Mouse (Mus musculus) intestine, embryonic 16.5 days (tissue): Measurements from ENCODE around the gene Olfr215. TPM values are rescaled to one million over a fixed set of nuclear protein-coding genes. Genes with fewer than 3 reads are reported as not detected.
"Not testable (repeated sequence)": the region's sequence is repeated elsewhere in the genome, so short reads cannot be mapped to it uniquely, and the experiment has no call there.

Source experiments
- ATAC-seq: fragments of 200-750 bp; cut with Nextera tagmentation; 2 replicates; pipeline ENCODE4 v1.8.0; 2017; ENCODE audit warnings: moderate TSS enrichment, moderate library complexity
- H3K27ac ChIP-seq: fragments of 300-500 bp; sonication (generic); 2 replicates; pipeline ENCODE4 v1.5.1; 2014; ENCODE audit warnings: mild to moderate bottlenecking, low read length
- H3K27me3 ChIP-seq: fragments of 300-500 bp; sonication (generic); replicated peaks from 2 replicates; pipeline ENCODE4 v1.6.1; 2014; ENCODE audit warnings: low read length, control low read depth, mixed read lengths; ENCODE audit not compliant: control insufficient read depth, insufficient read depth
- H3K36me3 ChIP-seq: fragments of 300-500 bp; sonication (generic); 2 replicates; pipeline ENCODE4 v1.6.1; 2014; ENCODE audit warnings: low read length, control low read depth; ENCODE audit not compliant: control insufficient read depth, insufficient read depth
- H3K4me1 ChIP-seq: fragments of 300-500 bp; sonication (generic); 2 replicates; pipeline ENCODE4 v1.6.1; 2014; ENCODE audit warnings: low read length, control low read depth, mixed read lengths; ENCODE audit not compliant: control insufficient read depth, insufficient read depth
- H3K4me2 ChIP-seq: fragments of 300-500 bp; sonication (generic); 2 replicates; pipeline ENCODE4 v1.6.1; 2014; ENCODE audit warnings: low read depth, low read length, control low read depth
- H3K4me3 ChIP-seq: fragments of 300-500 bp; sonication (generic); 2 replicates; pipeline ENCODE4 v1.5.1; 2014; ENCODE audit warnings: mild to moderate bottlenecking, low read length
- H3K9ac ChIP-seq: fragments of 300-500 bp; sonication (generic); 2 replicates; pipeline ENCODE4 v1.6.1; 2014; ENCODE audit warnings: low read depth, low read length
- H3K9me3 ChIP-seq: fragments of 300-500 bp; sonication (generic); 2 replicates; pipeline ENCODE4 v1.6.1; 2016; ENCODE audit warnings: low read length, control low read depth; ENCODE audit not compliant: control insufficient read depth
- WGBS: fragments of 180-500 bp; shearing (Covaris S2); extraction: QIAGEN DNeasy Blood & Tissue Kit; methylation state at CpG from one replicate; pipeline ENCODE4 v1.1.7; 2014; 5-methylcytosine and 5-hydroxymethylcytosine counted together
- polyA plus RNA-seq: library from polyadenylated mRNA; unstranded; fragments of >200 nt; fragmentation: Nextera tagmentation; extraction: Ambion mirVana; gene quantifications from 2 replicates; pipeline ENCODE4 v1.2.1, GENCODE M21; 2015

Gene Olfr215
- polyA plus RNA-seq, 1 experiment from 2014 or later, result not detected

DNA sequence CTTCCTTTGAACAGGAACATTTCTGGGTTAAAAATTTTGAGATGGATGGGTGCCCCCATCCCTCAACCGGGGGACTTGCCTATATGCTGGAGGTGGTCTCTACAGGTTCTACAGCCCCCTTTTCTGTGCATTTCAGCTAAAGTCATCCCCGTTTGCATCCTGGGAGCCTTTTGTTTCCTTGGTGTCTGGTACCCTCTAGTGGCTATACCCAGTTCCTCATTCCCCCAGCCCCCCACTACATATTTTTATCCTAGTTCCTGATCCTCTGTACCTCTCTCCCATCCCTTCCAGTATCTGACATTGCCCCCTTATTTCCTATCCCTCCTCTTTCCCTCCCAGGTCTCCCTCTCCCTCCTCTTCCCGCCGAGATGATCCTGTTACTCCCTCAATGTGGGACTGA, 23.2 kb upstream of the Olfr215 start:
- H3K27me3 ChIP-seq, result no peaks in the 10 kb centered on the region
- H3K9ac ChIP-seq, result no peak overlapping the region
- ATAC-seq, result no peak
- 42% methylated on average over 4 of the region's 4 CpGs for WGBS
- no peaks in the 10 kb centered on the region for H3K4me1 ChIP-seq
- H3K4me3 ChIP-seq, result no peak overlapping the region
- H3K9me3 ChIP-seq, result no peaks in the 10 kb centered on the region
- H3K4me2 ChIP-seq, result no peak overlapping the region
- no peak overlapping the region for H3K27ac ChIP-seq
- no peaks in the 10 kb centered on the region for H3K36me3 ChIP-seq

DNA sequence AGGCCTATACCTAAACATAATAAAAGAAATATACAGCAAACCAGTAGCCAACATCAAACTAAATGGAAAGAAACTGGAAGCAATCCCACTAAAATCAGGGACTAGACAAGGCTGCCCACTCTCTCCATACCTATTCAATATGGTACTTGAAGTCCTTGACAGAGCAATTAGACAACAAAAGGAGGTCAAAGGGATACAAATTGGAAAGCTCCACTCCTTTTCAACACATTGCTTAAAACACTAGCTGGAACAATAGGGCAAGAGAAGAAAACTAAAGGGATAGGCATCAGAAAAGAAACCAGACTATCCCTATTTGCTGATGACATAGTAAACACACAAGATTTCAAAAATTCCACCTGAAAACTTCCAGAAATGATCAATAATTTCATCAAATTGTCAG, 17.0 kb upstream of the Olfr215 start:
- not testable (repeated sequence) for H3K27me3 ChIP-seq, ATAC-seq, H3K4me2 ChIP-seq, H3K4me1 ChIP-seq, H3K36me3 ChIP-seq, H3K9me3 ChIP-seq, H3K4me3 ChIP-seq, H3K27ac ChIP-seq, H3K9ac ChIP-seq

DNA sequence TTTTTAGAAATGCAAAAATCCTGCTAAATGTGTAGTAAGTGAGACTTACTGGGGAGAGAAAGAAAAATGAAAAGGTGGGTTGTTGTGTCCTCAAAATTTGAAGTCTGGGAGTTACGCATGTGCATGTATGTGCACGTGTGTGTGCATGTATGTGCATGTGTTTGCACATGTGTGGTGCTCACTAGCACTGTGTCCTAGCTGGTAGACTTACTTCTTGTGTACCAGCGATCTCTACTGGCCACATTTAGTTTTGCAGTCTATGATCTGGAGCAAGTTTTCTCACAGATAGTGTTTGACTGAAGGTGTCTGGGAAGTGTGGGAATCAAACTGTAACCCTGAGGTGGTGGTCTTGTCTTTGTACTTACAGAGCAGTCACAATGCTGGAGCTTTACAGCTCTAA, 14.2 kb downstream of the Olfr215 start:
- Histone ChIP-seq H3K36me3 (no peaks in the 10 kb centered on the region), H3K9me3 (no peaks in the 10 kb centered on the region), H3K4me3 (no peak overlapping the region), H3K9ac (no peak overlapping the region), H3K4me2 (no peak overlapping the region), H3K4me1 (no peaks in the 10 kb centered on the region), H3K27ac (no peak overlapping the region), H3K27me3 (no peaks in the 10 kb centered on the region)
- ATAC-seq, result no peak
- WGBS, result 38% methylated on average over 3 of the region's 3 CpGs

DNA sequence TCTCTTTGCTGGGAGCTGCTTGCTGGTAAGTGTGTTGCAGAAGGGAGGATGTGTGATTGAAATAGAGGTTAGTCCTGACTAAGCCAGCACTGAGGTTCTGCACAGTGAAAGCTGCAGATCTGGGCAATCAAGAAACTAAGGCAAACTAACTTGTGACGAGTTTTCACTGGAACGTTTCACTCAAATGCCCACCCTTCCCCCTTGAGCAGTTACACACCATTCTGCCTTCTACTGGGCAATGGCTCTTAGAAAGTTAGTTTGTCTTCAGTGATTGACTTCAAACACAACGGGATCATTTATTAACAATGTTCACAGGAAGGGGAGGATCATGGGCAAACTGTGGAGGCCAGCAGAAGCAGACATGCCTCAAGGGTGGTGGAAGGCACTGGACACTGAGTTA, 29.0 kb downstream of the Olfr215 start:
- no peaks in the 10 kb centered on the region for H3K36me3 ChIP-seq
- H3K27me3 ChIP-seq, result no peaks in the 10 kb centered on the region
- H3K9ac ChIP-seq, result no peak overlapping the region
- H3K4me3 ChIP-seq, result no peak overlapping the region
- 53% methylated on average over 3 of the region's 3 CpGs for WGBS
- no peaks in the 10 kb centered on the region for H3K9me3 ChIP-seq
- no peak overlapping the region for H3K27ac ChIP-seq
- ATAC-seq, result no peak
- no peaks in the 10 kb centered on the region for H3K4me1 ChIP-seq
- no peak overlapping the region for H3K4me2 ChIP-seq

DNA sequence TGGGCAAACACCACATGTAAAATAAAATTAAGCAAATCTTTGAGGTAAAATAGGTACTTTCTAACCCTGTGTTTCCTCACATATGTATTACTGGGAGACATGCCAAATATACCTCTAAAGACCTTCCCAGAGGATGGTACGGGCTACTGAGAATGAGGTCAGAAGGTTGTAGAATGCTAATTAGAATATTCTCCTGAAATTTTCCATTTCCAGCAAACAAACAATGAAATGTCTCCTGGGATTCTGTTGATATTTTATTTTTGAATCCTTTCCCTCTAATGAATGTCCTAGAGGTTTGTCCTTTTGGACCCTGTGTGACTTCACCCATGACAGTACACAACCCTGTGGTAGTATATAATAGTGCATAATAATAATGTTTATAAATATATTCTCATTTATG, 30.1 kb downstream of the Olfr215 start, which contains the start of gene Olfr214:
Olfr214 (plus strand) TSS at position 301 of the 400 bp plus-strand sequence.
- no peak within 1 kb of the TSS for H3K27ac ChIP-seq
- WGBS, result 62% methylated on average over 1 of the region's 1 CpGs
- no peak for ATAC-seq

DNA sequence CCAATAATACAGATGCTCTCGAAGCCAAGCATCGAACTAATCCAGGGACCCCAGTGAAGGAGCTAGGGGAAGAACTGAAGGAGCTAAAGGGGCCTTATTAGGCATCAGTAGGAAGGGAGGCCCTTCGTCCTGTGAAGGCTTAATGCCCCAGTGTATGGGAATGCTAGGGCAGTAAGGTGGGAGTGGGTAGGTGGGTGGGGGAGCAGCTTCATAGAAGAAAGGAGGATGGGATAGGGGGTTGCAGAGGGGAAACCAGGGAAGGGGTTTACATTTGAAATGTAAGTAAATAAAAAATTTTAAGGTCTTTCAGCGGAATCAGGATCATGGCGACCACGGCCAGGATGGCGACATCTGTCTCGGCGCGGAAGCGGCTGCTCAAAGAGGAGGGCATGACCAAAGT, 33.2 kb downstream of the Olfr215 start, which contains the start of gene Gm5580:
Gm5580 (plus strand) TSS at position 301 of the 400 bp plus-strand sequence.
- 96% methylated on average over 11 of the region's 11 CpGs for WGBS

More for the DNA sequence above, 30.1 kb downstream of the Olfr215 start, which contains the start of gene Olfr214:
- Histone ChIP-seq H3K4me2 (no peak within 1 kb of the TSS), H3K4me1 (no peaks in the 10 kb centered on the region), H3K9ac (no peak within 1 kb of the TSS), H3K27me3 (no peaks in the 10 kb centered on the region), H3K36me3 (no peaks in the 10 kb centered on the region), H3K4me3 (no peak within 1 kb of the TSS), H3K9me3 (no peaks in the 10 kb centered on the region)

DNA sequence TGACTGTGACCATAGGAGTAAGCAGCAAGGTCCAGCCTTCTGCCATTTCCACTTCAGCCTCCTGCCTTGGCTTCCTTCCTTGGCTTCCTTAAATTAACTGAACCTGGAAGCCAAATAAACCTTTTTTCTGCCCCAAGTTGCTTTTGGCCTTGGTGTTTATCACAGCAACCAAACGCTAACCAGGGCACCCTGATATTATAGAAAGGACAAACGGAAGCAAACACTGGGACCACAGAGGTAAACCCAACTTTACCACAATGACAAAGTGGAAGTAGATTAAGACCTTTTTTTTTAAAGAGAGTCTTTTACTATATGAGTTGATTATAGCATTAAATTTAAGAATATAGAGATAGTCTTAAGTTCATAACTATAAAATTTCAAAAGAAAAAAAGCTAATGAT, 41.5 kb downstream of the Olfr215 start:
- no peaks in the 10 kb centered on the region for H3K4me1 ChIP-seq
- WGBS, result 79% methylated on average over 2 of the region's 2 CpGs
- no peak for ATAC-seq
- H3K4me3 ChIP-seq, result no peak overlapping the region
- H3K9me3 ChIP-seq, result no peaks in the 10 kb centered on the region
- H3K27ac ChIP-seq, result no peak overlapping the region
- H3K9ac ChIP-seq, result no peak overlapping the region
- H3K4me2 ChIP-seq, result no peak overlapping the region
- H3K36me3 ChIP-seq, result no peaks in the 10 kb centered on the region
- H3K27me3 ChIP-seq, result no peaks in the 10 kb centered on the region

More for the DNA sequence above, 33.2 kb downstream of the Olfr215 start, which contains the start of gene Gm5580:
- H3K4me3 ChIP-seq, H3K27ac ChIP-seq, ATAC-seq, H3K9ac ChIP-seq, H3K36me3 ChIP-seq, H3K4me2 ChIP-seq, H3K27me3 ChIP-seq, H3K9me3 ChIP-seq, H3K4me1 ChIP-seq: not testable (repeated sequence)

DNA sequence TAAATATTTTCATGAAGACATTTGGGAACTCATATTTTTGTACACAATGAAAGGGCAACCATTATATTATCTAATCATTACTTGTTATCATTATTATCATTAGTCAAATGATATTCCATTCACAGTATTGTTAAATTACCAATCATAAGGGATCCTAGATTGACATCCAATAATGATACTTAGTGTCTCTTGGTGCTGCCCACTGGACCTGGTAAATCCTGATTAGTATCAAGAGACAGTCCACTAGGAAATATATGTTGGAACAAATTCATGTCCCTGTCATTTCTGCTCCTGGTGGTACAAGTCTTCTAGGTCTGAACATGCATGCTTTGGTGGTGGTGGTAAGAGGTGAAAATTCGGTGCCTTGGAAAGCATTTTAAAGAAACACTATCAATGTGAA, 45.8 kb downstream of the Olfr215 start, which contains the start of gene Olfr213:
Olfr213 (plus strand) TSS at position 301 of the 400 bp plus-strand sequence.
- ATAC-seq, result no peak
- Histone ChIP-seq H3K36me3 (no peaks in the 10 kb centered on the region), H3K27ac (no peak within 1 kb of the TSS), H3K4me2 (no peak within 1 kb of the TSS), H3K9me3 (no peaks in the 10 kb centered on the region), H3K4me3 (no peak within 1 kb of the TSS), H3K4me1 (no peaks in the 10 kb centered on the region), H3K27me3 (no peaks in the 10 kb centered on the region), H3K9ac (no peak within 1 kb of the TSS)
- WGBS, result 89% methylated on average over 1 of the region's 1 CpGs
